8 mouse cellular contexts compared by ENCODE assay signal in the genomic region with DNA sequence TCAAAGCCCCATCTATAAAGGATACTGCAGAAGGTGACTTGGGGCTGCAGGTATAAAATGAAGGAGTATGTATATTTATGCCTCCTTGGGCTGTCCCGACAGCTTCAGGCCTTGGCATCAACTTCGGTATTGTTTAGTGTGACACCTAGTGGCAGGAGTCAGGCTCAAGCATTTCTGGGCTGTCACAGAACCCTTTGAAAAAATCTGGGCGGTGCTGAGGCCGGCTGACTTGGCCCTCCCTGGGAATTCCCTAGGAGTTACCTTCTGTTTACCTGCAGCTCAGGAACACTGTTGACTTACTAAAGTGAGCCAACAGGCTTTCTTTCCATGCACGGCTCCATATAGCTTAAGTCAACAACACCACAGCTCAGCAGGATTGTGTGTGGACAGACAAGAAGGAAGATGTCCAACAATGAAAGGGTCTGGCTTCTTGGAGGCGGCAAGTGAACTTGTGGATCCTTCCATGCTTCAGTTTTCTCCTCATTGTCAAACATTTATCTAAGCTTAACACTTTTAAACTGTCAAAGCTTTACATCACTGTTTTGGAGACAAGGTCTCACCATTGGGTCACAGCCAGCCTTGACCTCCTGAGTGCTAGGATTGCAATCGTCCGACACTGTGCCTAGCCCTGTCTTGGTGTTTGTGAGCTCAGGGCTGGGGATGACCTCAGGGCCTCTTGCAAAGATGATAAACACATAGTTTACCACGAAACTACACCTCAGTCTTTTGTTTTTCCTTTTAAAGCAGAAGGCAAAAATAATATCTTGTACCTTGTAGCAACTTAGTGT. TPM values are rescaled to one million over a fixed set of nuclear protein-coding genes. Genes with fewer than 3 reads are reported as not detected.
DNase-seq lines count a peak whose midpoint lies in the region; ATAC-seq and TF ChIP-seq lines count a peak whose summit lies in the region.

No protein-coding gene starts in this region.

- no peak overlapping the region for H3K4me2 ChIP-seq in midbrain, embryonic 11.5 days
- H3K4me2 ChIP-seq in midbrain, embryonic 13.5 days (replicated peaks), result no peak overlapping the region
- no peak overlapping the region for H3K4me2 ChIP-seq in heart, postnatal 0 days (ENCODE audit: low read depth, low read length)
- no peak overlapping the region for H3K4me2 ChIP-seq in limb, embryonic 11.5 days (ENCODE audit: low read depth, severe bottlenecking)

- ATAC-seq in midbrain, embryonic 11.5 days (ENCODE audit: low FRiP score), result no peak
- ATAC-seq in midbrain, embryonic 13.5 days, result no peak
- no peak for ATAC-seq in heart, postnatal 0 days (ENCODE audit: insufficient read depth, low read depth)
- ATAC-seq in limb, embryonic 11.5 days (ENCODE audit: insufficient number of reproducible peaks, low FRiP score, low TSS enrichment, low read depth), result no peak
- no peak; the same call in 1 of the 2 replicates for ATAC-seq in monocyte, adult 5-6 weeks (replicated peaks; ENCODE audit: insufficient number of reproducible peaks, low FRiP score, low TSS enrichment, poor library complexity, severe bottlenecking)

- H3K27me3 ChIP-seq in midbrain, embryonic 11.5 days (ENCODE audit: control insufficient read depth, insufficient read depth, low read length), result no peaks in the 10 kb centered on the region
- peaks cover 3% of the 10 kb centered on the region; the same call in 1 of the 2 replicates for H3K27me3 ChIP-seq in midbrain, embryonic 13.5 days
- no peaks in the 10 kb centered on the region for H3K27me3 ChIP-seq in heart, postnatal 0 days (ENCODE audit: control insufficient read depth, insufficient read depth, low read length)
- no peaks in the 10 kb centered on the region for H3K27me3 ChIP-seq in limb, embryonic 11.5 days (ENCODE audit: control insufficient read depth, insufficient read depth, low read length)

- 38% methylated on average over 9 of the region's 9 CpGs for WGBS in midbrain, embryonic 11.5 days
- WGBS in midbrain, embryonic 13.5 days, result 34% methylated on average over 9 of the region's 9 CpGs
- WGBS in heart, postnatal 0 days, result 35% methylated on average over 9 of the region's 9 CpGs
- 39% methylated on average over 9 of the region's 9 CpGs for WGBS in limb, embryonic 11.5 days

- no peak overlapping the region for H3K9ac ChIP-seq in midbrain, embryonic 11.5 days (ENCODE audit: low read length)
- no peak overlapping the region for H3K9ac ChIP-seq in midbrain, embryonic 13.5 days (replicated peaks)
- H3K9ac ChIP-seq in heart, postnatal 0 days (replicated peaks; ENCODE audit: low read depth, low read length), result no peak overlapping the region
- no peak overlapping the region for H3K9ac ChIP-seq in limb, embryonic 11.5 days (ENCODE audit: low read length)

- H3K36me3 ChIP-seq in midbrain, embryonic 11.5 days (ENCODE audit: control insufficient read depth, insufficient read depth, low read length), result peaks cover 2% of the 10 kb centered on the region
- H3K36me3 ChIP-seq in midbrain, embryonic 13.5 days, result peaks cover 7% of the 10 kb centered on the region
- H3K36me3 ChIP-seq in heart, postnatal 0 days (replicated peaks; ENCODE audit: control insufficient read depth, insufficient read depth, low read length), result peaks cover 11% of the 10 kb centered on the region
- H3K36me3 ChIP-seq in limb, embryonic 11.5 days (ENCODE audit: control insufficient read depth, insufficient read depth, low read length), result no peaks in the 10 kb centered on the region; the same call in 1 of the 2 replicates

- peak; percentile 92 for DNase-seq in midbrain, embryonic 11.5 days (ENCODE audit: low spot score, missing footprints)
- DNase-seq in T-cell, adult 2 months (ENCODE audit: low spot score), result peak; percentile 74
- DNase-seq in cerebellum, adult 9-11 months, result peak; percentile 80
- peak; percentile 83 for DNase-seq in heart, postnatal 0 days (ENCODE audit: low spot score)
- DNase-seq in limb, embryonic 11.5 days (ENCODE audit: low spot score), result peak; percentile 77
- peak; percentile 77 for DNase-seq in retina, postnatal 1 day

- H3K4me3 ChIP-seq in midbrain, embryonic 11.5 days (ENCODE audit: low read depth, low read length), result no peak overlapping the region
- H3K4me3 ChIP-seq in midbrain, embryonic 13.5 days (replicated peaks), result no peak overlapping the region
- H3K4me3 ChIP-seq in heart, postnatal 0 days (ENCODE audit: low read depth, low read length), result no peak overlapping the region
- no peak overlapping the region for H3K4me3 ChIP-seq in limb, embryonic 11.5 days (ENCODE audit: low read depth, low read length)

- H3K27ac ChIP-seq in midbrain, embryonic 11.5 days (ENCODE audit: low read depth, low read length), result no peak overlapping the region
- H3K27ac ChIP-seq in midbrain, embryonic 13.5 days, result no peak overlapping the region
- no peak overlapping the region for H3K27ac ChIP-seq in heart, postnatal 0 days (ENCODE audit: low read depth)
- no peak overlapping the region for H3K27ac ChIP-seq in limb, embryonic 11.5 days (replicated peaks; ENCODE audit: low read depth, low read length)

- H3K9me3 ChIP-seq in midbrain, embryonic 11.5 days (ENCODE audit: control insufficient read depth, low read length), result no peaks in the 10 kb centered on the region
- H3K9me3 ChIP-seq in midbrain, embryonic 13.5 days, result no peaks in the 10 kb centered on the region
- no peaks in the 10 kb centered on the region for H3K9me3 ChIP-seq in heart, postnatal 0 days (replicated peaks; ENCODE audit: control insufficient read depth, low read length)
- H3K9me3 ChIP-seq in limb, embryonic 11.5 days (ENCODE audit: control insufficient read depth, low read length), result no peaks in the 10 kb centered on the region

- no peak for TF ChIP-seq EP300 in heart, postnatal 0 days (IDR thresholded peaks at IDR 0.05; ENCODE audit: low read depth)

- peaks cover 14% of the 10 kb centered on the region for H3K4me1 ChIP-seq in midbrain, embryonic 11.5 days (ENCODE audit: control insufficient read depth, insufficient read depth, low read length)
- peaks cover 26% of the 10 kb centered on the region for H3K4me1 ChIP-seq in midbrain, embryonic 13.5 days (replicated peaks)
- H3K4me1 ChIP-seq in heart, postnatal 0 days (ENCODE audit: control insufficient read depth, insufficient read depth), result peaks cover 19% of the 10 kb centered on the region
- peaks cover 13% of the 10 kb centered on the region for H3K4me1 ChIP-seq in limb, embryonic 11.5 days (ENCODE audit: control insufficient read depth, insufficient read depth, low read length)

- peak; percentile 75 for TF ChIP-seq CTCF in heart, postnatal 0 days (IDR thresholded peaks at IDR 0.05; ENCODE audit: low read depth)

RNA-seq across cellular contexts. Expression of a gene that starts 2.9 kb away (rescaled TPM):
- polyA plus RNA-seq in midbrain, embryonic 11.5 days (2014; fragmentation: Nextera tagmentation; extraction: Ambion mirVana), result 43.1 and 45.0 TPM in 2 replicates
- 48.8 and 52.9 TPM in 2 replicates for polyA plus RNA-seq in midbrain, embryonic 13.5 days (2015; fragmentation: Nextera tagmentation; extraction: Ambion mirVana)
- 65.1 and 108 TPM in 2 replicates for total RNA-seq in heart, postnatal 0 days (2014; rRNA removed; ENCODE audit: low replicate concordance)
- 67.1 and 72.4 TPM in 2 replicates for polyA plus RNA-seq in heart, postnatal 0 days (2015; fragmentation: Nextera tagmentation; extraction: Ambion mirVana)
- polyA plus RNA-seq in limb, embryonic 11.5 days (2014; fragmentation: Nextera tagmentation; extraction: Ambion mirVana), result 65.1 and 70.4 TPM in 2 replicates
- 223 to 481 TPM (median 360 TPM) in 3 replicates for total RNA-seq in monocyte, adult 5-6 weeks (2017)
